Mouse (Mus musculus): ENCODE data around the gene Mvp.

The Mvp gene

GRCm38 (mm10) chr7:127014320-127014719 is at the start of gene Mvp:
Gene Mvp, minus strand, starts transcription at chr7:127014621.
- peak in 1 of 2 experiments; percentile 34 for DNase-seq (ENCODE audit: low spot score in 2 of 2)

GRCm38 (mm10) chr7:127055026-127055585 is 40.7 kb upstream of the Mvp start:
- no peak for DNase-seq (ENCODE audit: low spot score in 2 of 2)

- DNase-seq (ENCODE audit: low spot score in 2 of 2): peak; percentile 74 to 84
Measured at GRCm38 (mm10) chr7:127041851-127042672, 27.6 kb upstream of the Mvp start, which contains the start of gene Kif22. Gene Kif22, minus strand, starts transcription at chr7:127042471.

- DNase-seq (ENCODE audit: low spot score in 2 of 2): no peak
Measured at GRCm38 (mm10) chr7:127031244-127031643, 16.8 kb upstream of the Mvp start.

GRCm38 (mm10) chr7:127030172-127030571 is 15.8 kb upstream of the Mvp start:
- no peak for DNase-seq (ENCODE audit: low spot score in 2 of 2)

- no peak for DNase-seq (ENCODE audit: low spot score in 2 of 2)
Measured at GRCm38 (mm10) chr7:127027885-127028284, 13.5 kb upstream of the Mvp start.

GRCm38 (mm10) chr7:127026984-127027726 is 12.7 kb upstream of the Mvp start, which contains the start of gene Maz:
Gene Maz, minus strand, starts transcription at chr7:127027037.
- DNase-seq (ENCODE audit: low spot score in 2 of 2): peak; percentile 99

- no peak for DNase-seq (ENCODE audit: low spot score in 2 of 2)
Measured at GRCm38 (mm10) chr7:127026616-127026983, 12.2 kb upstream of the Mvp start.

- DNase-seq (ENCODE audit: low spot score in 2 of 2): peak; percentile 72 to 76
Measured at GRCm38 (mm10) chr7:127026161-127026600, 11.8 kb upstream of the Mvp start.

GRCm38 (mm10) chr7:127025556-127026160 is 11.2 kb upstream of the Mvp start:
- DNase-seq (ENCODE audit: low spot score in 2 of 2): peak; percentile 35 to 54

- DNase-seq (ENCODE audit: low spot score in 2 of 2): peak; percentile 79 to 82
Measured at GRCm38 (mm10) chr7:127024755-127025555, 10.5 kb upstream of the Mvp start.

- peak in 1 of 2 experiments; percentile 20 for DNase-seq (ENCODE audit: low spot score in 2 of 2)
Measured at GRCm38 (mm10) chr7:127023896-127024690, 9.7 kb upstream of the Mvp start.

- peak; percentile 30 to 44 for DNase-seq (ENCODE audit: low spot score in 2 of 2)
Measured at GRCm38 (mm10) chr7:127023272-127023691, 8.9 kb upstream of the Mvp start.

GRCm38 (mm10) chr7:127022528-127023271 is 8.3 kb upstream of the Mvp start:
- peak in 1 of 2 experiments; percentile 16 for DNase-seq (ENCODE audit: low spot score in 2 of 2)

GRCm38 (mm10) chr7:127021563-127022527 is 7.4 kb upstream of the Mvp start:
- DNase-seq (ENCODE audit: low spot score in 2 of 2): no peak

- peak; percentile 67 to 70 for DNase-seq (ENCODE audit: low spot score in 2 of 2)
Measured at GRCm38 (mm10) chr7:127020901-127021562, 6.6 kb upstream of the Mvp start, which contains the start of the genes Gm42742 and Prrt2. Gene Gm42742, minus strand, starts transcription at chr7:127021097. Gene Prrt2, minus strand, starts transcription at chr7:127021211.

GRCm38 (mm10) chr7:127020491-127020890 is 6.1 kb upstream of the Mvp start:
- no peak for DNase-seq (ENCODE audit: low spot score in 2 of 2)
